Mouse (Mus musculus) lung, postnatal 0 days (tissue): ENCODE measurements around the gene Ugt1a10. TPM values are rescaled to one million over a fixed set of nuclear protein-coding genes. Genes with fewer than 3 reads are reported as not detected.
"Not testable (repeated sequence)": the region's sequence is repeated elsewhere in the genome, so short reads cannot be mapped to it uniquely, and the experiment has no call there.

Experiments
- ATAC-seq: fragments of 200-750 bp; cut with Nextera tagmentation; 2 replicates; pipeline ENCODE4 v1.8.0; 2017; ENCODE audit warnings: moderate library complexity
- DNase-seq: peaks from one replicate; pipeline ENCODE4 v3.0.0-alpha.2; 2016; ENCODE audit warnings: low spot score
- H3K27ac ChIP-seq: fragments of 300-500 bp; sonication (generic); 2 replicates; pipeline ENCODE4 v1.5.1; 2014; ENCODE audit warnings: antibody characterized with exemption, mild to moderate bottlenecking, low read length, mixed read lengths
- H3K27me3 ChIP-seq: fragments of 300-500 bp; sonication (generic); replicated peaks from 2 replicates; pipeline ENCODE4 v1.6.1; 2014; ENCODE audit warnings: low read length, mixed read lengths; ENCODE audit not compliant: insufficient read depth
- H3K36me3 ChIP-seq: fragments of 300-500 bp; sonication (generic); 2 replicates; pipeline ENCODE4 v1.6.1; 2014; ENCODE audit warnings: low read length, mixed read lengths; ENCODE audit not compliant: insufficient read depth
- H3K4me1 ChIP-seq: fragments of 300-500 bp; sonication (generic); 2 replicates; pipeline ENCODE4 v1.6.1; 2014; ENCODE audit warnings: antibody characterized with exemption, low read depth, low read length, mixed read lengths; ENCODE audit not compliant: insufficient read depth
- H3K4me2 ChIP-seq: fragments of 300-500 bp; sonication (generic); replicated peaks from 2 replicates; pipeline ENCODE4 v1.6.1; 2014; ENCODE audit warnings: low read depth, mild to moderate bottlenecking, low read length, moderate library complexity, mixed read lengths
- H3K4me3 ChIP-seq: fragments of 300-500 bp; sonication (generic); 2 replicates; pipeline ENCODE4 v1.5.1; 2014; ENCODE audit warnings: low read depth, low read length
- H3K9ac ChIP-seq: fragments of 300-500 bp; sonication (generic); replicated peaks from 2 replicates; pipeline ENCODE4 v1.6.1; 2014; ENCODE audit warnings: low read depth, mild to moderate bottlenecking
- H3K9me3 ChIP-seq: fragments of 300-500 bp; sonication (generic); 2 replicates; pipeline ENCODE4 v1.6.1; 2016; ENCODE audit warnings: low read length, mixed read lengths
- CTCF ChIP-seq: IDR thresholded peaks from 2 replicates; pipeline ENCODE4 v1.5.1; 2016; ENCODE audit warnings: antibody characterized with exemption, mild to moderate bottlenecking
- EP300 ChIP-seq: IDR thresholded peaks from 2 replicates; pipeline ENCODE4 v1.6.1; 2016; ENCODE audit warnings: antibody characterized with exemption, mild to moderate bottlenecking, control low read depth
- WGBS: fragments of 180-500 bp; shearing (Covaris S2); extraction: QIAGEN DNeasy Blood & Tissue Kit; methylation state at CpG from one replicate; pipeline ENCODE4 v1.1.7; 2014; 5-methylcytosine and 5-hydroxymethylcytosine counted together
- polyA plus RNA-seq: library from polyadenylated mRNA; unstranded; fragments of >200 nt; fragmentation: Nextera tagmentation; extraction: Ambion mirVana; gene quantifications from 2 replicates; pipeline ENCODE4 v1.2.1, GENCODE M21; 2015

Gene Ugt1a10
- polyA plus RNA-seq, 1 experiment from 2014 or later, result not detected

GRCm38 (mm10) chr1:88104667-88105430, 49.7 kb downstream of the Ugt1a10 start:
- TF ChIP-seq CTCF (no peak), EP300 (no peak)
- no peaks in the 10 kb centered on the region for H3K9me3 ChIP-seq
- no peaks in the 10 kb centered on the region for H3K36me3 ChIP-seq
- H3K4me1 ChIP-seq, result no peaks in the 10 kb centered on the region
- no peak overlapping the region for H3K27ac ChIP-seq
- H3K4me3 ChIP-seq, result no peak overlapping the region
- no peak overlapping the region for H3K4me2 ChIP-seq
- no peak overlapping the region for H3K9ac ChIP-seq
- peak; percentile 59 for DNase-seq
- WGBS, result 80% methylated on average over 1 of the region's 1 CpGs
- no peaks in the 10 kb centered on the region for H3K27me3 ChIP-seq
- no peak for ATAC-seq

GRCm38 (mm10) chr1:88105656-88106055, 50.5 kb downstream of the Ugt1a10 start:
- Histone ChIP-seq H3K4me1 (no peaks in the 10 kb centered on the region), H3K27ac (no peak overlapping the region), H3K4me2 (no peak overlapping the region), H3K36me3 (no peaks in the 10 kb centered on the region), H3K27me3 (no peaks in the 10 kb centered on the region), H3K9me3 (no peaks in the 10 kb centered on the region), H3K9ac (no peak overlapping the region), H3K4me3 (no peak overlapping the region)
- ATAC-seq (no peak), DNase-seq (no peak)
- 43% methylated on average over 2 of the region's 2 CpGs for WGBS
- no peak for TF ChIP-seq EP300
- no peak for TF ChIP-seq CTCF

GRCm38 (mm10) chr1:88109027-88109557, 53.9 kb downstream of the Ugt1a10 start:
- H3K4me2 ChIP-seq, H3K27ac ChIP-seq, H3K27me3 ChIP-seq, DNase-seq, H3K36me3 ChIP-seq, H3K9me3 ChIP-seq, H3K4me3 ChIP-seq, H3K9ac ChIP-seq, H3K4me1 ChIP-seq: not testable (repeated sequence)
- 57% methylated on average over 2 of the region's 2 CpGs for WGBS
- peak; percentile 61 for ATAC-seq

DNA sequence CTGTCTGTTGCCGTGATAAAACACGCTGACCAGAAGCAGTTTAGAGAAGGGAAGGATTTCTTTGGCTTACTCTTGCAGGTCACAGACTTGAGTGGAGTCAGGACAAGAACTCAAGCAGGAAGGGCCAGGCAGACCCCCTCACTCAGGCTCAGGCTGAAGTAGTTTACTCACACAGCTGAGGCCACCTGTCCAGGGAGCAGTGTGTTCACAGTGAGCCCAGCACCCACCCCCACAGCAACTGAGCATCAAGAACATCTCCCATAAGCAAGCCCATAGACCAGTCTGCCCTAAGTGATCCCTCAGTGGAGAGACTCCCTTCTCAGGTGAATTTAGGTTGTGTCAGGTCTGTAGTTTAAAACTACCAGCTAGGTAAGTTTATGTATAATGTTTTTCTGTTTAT, 54.4 kb downstream of the Ugt1a10 start:
- not testable (repeated sequence) for H3K9ac ChIP-seq, DNase-seq, H3K36me3 ChIP-seq, H3K27ac ChIP-seq, H3K4me2 ChIP-seq, H3K27me3 ChIP-seq, H3K9me3 ChIP-seq, H3K4me1 ChIP-seq, H3K4me3 ChIP-seq, ATAC-seq
- 35% methylated on average over 2 of the region's 2 CpGs for WGBS

GRCm38 (mm10) chr1:88112769-88113168, 57.6 kb downstream of the Ugt1a10 start:
- H3K4me2 ChIP-seq, ATAC-seq: not testable (repeated sequence)
- 95% methylated on average over 6 of the region's 6 CpGs for WGBS

DNA sequence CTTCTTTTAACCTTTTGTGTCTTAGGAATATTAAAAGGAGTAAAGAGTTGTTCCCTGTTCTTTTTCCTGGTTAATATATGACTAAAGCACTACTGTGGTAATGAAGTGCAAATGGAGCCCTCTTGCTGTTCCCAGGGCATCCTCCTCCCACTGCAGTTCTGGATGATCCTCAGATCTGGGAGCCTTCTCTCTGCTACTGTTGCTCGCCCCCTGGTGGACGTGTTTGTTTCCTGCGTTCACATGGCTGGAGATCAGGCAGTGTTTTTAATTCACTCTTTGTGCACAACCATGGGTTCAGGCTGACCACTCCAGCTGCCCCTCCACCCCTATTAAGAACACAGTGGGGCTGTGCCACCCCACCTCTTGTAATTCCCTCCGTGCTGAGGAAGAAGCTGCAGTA, 65.4 kb downstream of the Ugt1a10 start:
- H3K27ac ChIP-seq, H3K27me3 ChIP-seq, H3K9ac ChIP-seq, DNase-seq, H3K9me3 ChIP-seq, H3K4me3 ChIP-seq, H3K4me1 ChIP-seq, H3K36me3 ChIP-seq, H3K4me2 ChIP-seq: not testable (repeated sequence)
- peak; percentile 60 for TF ChIP-seq CTCF
- peak; percentile 63 for ATAC-seq
- WGBS, result 7% methylated on average over 4 of the region's 4 CpGs

More at GRCm38 (mm10) chr1:88112769-88113168, 57.6 kb downstream of the Ugt1a10 start:
- H3K36me3 ChIP-seq, H3K27ac ChIP-seq, H3K27me3 ChIP-seq, DNase-seq, H3K4me1 ChIP-seq, H3K9me3 ChIP-seq, H3K4me3 ChIP-seq, H3K9ac ChIP-seq: not testable (repeated sequence)

- not testable (repeated sequence) for H3K4me3 ChIP-seq, H3K9ac ChIP-seq, H3K9me3 ChIP-seq, H3K36me3 ChIP-seq, H3K27me3 ChIP-seq, H3K4me1 ChIP-seq, H3K4me2 ChIP-seq, H3K27ac ChIP-seq
- DNase-seq (peak; percentile 63), ATAC-seq (peak; percentile 44; the same call in 1 of the 2 replicates)
- WGBS, result no CpG with 5 or more reads among the region's 1 CpGs
- peak; percentile 64 for TF ChIP-seq CTCF
These were observed 66.3 kb downstream of the Ugt1a10 start for GRCm38 (mm10) chr1:88121521-88121920.
